Mouse (Mus musculus) A20 (cell line): ENCODE measurements around the gene Prdx5.
A peak's percentile ranks its signal among the peaks of the same experiment; 100 is the strongest.

ENCODE experiments used
- DNase-seq: peaks from one replicate; pipeline ENCODE4 v3.0.0-alpha.2; 2011; ENCODE audit warnings: low read depth, low spot score

The Prdx5 gene

DNA sequence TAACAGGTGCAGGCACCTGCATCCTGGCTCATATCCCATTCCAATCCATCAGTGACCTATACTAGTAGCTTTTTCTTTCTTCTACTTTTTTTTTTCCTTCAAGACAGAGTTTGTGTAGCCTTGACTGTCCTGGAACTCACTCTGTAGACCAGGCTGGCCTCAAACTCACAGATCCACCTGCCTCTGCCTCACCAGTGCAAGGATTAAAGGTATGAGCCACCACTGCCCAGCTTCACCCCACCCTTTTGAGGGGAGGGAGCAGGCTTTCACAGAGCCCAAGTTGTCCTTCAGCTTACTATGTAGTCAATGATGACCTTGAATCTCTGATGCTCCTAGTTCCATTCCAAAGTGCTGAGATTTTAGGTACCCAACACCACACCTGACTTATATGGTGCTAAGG lies 9.5 kb upstream of the Prdx5 start:
- no peak for DNase-seq

DNA sequence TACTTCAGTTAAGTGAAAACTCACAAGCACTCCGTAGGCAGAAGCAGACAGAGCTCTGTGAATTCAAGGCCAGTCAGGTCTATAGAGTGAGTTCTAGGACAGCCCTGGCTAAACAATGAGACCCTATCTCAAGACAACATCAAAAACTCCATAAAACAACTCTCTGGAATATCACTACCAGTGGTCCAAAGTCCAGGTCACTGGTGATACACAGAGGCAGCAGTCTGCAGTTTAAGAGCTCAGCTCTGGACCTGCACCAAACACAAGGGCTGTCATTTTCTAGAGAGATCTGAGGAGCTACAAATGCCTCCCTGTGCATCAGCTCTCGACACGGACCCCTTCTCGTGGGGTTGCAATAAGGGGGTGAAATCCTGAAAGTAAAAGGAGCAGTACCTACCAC lies 8.4 kb upstream of the Prdx5 start:
- DNase-seq, result no peak

DNA sequence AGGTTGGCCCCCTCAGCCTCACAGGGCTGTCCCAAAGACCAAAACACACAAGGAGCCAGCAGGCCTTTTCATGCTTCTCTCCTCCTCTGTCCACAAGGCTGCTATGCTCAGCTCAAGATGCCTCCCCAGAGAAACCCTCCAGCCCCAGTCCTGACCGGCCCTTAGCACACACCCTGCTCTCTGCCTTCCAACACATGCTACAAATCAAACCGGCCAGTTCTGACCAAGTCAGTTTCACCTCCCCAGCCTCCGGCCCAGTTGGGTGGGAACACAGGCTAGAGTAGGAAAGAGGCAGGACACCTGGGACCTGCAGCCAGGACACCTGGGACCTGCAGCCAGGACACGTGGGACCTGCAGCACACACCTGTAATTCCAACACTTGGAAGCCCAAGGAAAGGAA lies 6.6 kb upstream of the Prdx5 start:
- DNase-seq, result no peak

DNA sequence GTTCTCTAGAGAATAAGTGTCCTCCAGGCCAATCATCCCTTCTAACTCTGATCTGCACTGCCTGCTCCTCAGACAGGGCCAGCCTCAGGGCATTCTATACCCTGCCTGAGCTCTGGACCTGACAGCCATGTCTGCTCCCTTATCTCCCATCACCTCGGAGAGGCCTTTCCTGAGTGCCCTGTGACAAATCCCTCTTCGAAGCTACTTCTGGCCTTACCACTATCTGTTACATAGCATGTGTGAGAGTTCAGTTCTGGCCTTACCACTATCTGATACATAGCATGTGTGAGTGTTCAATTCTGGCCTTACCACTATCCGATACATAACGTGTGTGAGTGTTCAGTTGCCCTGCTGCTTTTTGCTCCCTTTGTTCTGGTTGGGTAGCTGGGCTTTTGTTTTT lies 5.4 kb upstream of the Prdx5 start:
- no peak for DNase-seq

DNA sequence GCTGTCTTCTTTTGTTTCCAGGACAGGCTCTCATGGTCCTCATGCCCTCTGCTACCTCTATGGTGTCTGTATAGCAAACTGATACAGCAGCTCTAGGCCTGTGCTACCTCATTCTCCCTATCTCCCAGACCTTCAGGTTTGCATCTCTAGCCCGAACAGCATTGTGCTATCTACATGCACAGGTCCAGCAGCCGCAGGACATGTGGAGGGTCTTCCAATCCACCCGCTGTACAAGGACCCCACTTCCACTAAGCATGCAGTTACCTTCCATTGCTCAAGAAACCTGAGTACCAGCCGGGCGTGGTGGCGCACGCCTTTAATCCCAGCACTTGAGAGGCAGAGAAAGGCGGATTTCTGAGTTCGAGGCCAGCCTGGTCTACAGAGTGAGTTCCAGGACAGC lies 4.6 kb upstream of the Prdx5 start:
- DNase-seq, result no peak

DNA sequence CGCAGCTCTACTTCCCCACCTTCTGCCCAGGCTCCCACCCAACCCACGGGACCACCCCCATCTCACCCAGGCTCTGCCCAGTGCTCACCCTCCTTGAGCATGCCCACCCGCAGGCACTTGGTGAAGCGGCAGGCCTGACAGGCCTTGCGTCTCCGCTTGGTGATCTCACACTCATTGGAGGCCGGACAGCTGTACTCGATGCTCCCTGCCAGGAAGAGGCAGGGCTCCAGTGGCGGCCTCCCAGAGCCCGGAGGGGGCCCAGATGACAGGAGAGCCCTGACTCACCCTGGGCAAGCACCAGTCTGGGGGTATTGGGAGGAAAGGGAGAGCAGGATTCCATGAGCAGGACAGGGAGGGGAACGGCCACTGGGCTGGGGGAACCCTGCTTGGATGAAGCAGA lies 4.1 kb upstream of the Prdx5 start:
- no peak for DNase-seq

DNA sequence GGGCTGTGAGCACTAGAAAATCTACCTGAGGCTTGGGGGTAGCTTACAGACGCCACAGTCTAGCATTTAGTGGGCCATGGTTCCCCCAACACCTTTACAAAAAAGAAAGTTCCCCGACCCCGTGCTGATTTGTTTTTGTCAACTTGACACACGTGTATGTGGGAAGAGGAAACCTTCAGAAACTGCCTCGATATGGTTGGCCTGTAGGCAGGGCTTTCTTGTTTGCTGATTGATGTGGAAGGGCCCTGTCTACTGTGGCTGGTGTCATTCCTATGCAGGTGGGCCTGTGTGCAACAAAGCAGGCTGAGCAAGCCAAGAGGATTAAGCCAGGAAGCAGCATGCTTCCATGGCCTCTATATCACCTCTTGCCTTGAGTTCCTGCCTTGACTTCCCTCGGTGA lies 3.1 kb upstream of the Prdx5 start:
- no peak for DNase-seq

DNA sequence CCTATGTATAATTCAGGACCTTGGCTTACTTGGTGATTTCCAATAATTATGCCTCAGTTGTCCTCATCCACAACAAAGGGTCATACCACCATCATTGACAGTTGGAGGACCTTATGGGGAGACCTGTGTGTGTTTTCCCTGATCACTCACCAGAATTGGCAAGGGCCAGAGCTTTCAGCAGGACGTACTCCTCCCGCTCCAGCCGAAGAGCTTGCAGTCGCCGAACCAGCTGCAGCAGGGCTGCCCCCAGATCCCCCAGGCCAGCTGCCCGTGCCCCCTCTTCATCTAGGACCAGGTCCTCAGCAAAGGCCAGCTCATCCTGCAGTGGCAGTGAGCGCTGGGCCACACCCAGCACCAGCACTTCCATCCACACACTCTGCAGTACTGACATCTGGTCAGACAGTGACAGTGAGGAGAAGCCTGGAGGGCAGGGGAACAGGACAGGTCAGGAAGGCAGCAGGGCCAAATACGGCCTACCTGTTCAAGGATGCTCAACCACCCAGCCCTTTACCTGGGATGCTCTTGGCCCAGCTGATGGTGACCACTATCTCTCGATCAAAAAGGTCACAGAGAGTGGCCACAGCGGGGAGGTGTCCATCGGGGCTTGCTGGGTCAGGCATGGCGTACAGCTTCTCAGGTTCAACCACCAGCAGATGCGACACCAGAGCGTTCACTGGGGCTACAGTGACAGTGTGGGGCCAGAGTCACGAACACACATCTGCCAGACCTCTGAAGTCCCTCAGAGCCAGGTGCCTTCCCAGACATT lies 2.5 kb upstream of the Prdx5 start:
- DNase-seq, result no peak

DNA sequence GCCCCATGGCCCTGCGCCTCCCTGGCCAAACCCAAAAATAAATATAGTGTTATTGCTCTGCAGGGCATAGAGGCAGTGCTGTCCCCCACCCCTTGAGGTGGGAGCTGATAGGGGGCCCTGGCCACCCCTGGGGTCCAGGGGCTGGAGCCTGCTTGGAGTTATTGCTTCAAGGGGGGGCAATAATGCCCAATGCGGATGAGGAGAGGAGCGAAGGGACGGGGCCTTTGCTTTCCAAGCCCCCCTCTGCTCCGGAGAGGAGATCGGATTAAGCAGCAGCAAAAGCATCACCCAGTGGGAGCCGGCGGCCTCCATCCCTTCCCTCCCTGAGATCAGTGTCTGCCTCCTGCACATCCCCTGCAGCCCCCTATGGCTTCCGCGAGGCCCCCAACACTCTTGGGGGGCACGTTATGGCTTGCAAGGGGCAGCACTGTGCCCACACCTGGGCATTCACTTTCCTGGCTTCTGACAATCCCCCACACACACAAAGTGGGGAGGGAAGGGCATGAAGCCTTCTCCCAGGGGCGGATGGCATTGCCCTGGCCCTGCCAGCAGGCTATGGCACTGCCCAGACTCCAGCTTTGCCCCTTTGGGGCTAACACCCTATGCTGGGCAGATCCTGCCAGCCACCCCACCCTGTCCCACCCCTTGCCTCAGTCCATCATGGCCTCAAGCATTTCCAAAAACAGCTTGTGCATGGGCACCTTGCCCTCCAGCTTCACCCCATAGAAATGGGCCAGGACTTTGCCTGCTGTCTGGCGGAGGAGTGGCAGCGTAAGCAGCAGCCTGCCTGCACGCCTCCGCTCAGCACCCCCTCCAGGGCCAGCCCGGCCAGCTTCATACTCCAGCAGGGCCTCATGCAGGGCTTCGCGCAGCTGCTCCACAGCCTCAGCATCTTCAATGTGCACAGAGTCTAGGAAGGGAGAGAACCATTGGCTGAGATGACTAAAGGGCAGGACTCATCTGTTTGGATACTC lies 1.5 kb upstream of the Prdx5 start:
- DNase-seq, result no peak

DNA sequence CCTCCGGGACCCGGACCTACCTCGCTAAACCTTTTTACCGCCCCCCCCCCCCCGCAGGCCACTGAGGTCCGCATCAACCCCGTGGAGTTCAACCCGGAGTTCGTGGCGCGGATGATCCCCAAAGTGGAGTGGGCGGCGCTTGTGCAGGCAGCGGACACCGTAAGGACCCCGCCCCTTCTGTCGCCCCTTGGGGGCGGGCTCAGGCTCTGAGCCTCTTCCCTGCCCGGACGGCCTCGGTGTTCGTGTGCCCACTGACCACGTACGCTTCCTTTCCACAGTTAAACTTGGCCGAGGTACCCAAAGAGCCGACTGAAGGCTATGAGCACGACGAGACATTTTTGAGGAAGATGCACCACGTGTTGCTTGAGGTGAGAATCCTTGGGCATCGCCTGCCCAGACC lies 400 bp upstream of the Prdx5 start:
- peak; percentile 81 for DNase-seq

DNA sequence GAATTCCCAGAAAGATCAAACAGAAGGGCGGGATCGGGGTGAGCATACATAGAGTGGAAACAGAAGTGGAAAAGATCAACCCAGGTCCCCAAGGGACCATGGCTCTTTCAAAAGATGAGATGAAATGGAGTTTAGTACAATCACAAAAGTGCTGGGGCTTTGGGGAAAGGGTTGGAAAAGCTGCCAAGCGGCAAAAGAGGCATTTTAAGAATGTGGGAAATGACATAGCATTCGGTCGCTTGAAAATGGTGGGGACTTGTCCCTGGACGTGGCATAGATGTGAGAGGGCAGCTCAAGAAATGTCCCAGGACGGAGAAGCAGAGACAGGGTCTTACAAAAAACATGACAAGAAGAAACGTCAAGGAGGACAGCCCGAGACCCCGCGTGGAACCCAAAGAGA lies 885 bp downstream of the Prdx5 start:
- DNase-seq, result no peak

DNA sequence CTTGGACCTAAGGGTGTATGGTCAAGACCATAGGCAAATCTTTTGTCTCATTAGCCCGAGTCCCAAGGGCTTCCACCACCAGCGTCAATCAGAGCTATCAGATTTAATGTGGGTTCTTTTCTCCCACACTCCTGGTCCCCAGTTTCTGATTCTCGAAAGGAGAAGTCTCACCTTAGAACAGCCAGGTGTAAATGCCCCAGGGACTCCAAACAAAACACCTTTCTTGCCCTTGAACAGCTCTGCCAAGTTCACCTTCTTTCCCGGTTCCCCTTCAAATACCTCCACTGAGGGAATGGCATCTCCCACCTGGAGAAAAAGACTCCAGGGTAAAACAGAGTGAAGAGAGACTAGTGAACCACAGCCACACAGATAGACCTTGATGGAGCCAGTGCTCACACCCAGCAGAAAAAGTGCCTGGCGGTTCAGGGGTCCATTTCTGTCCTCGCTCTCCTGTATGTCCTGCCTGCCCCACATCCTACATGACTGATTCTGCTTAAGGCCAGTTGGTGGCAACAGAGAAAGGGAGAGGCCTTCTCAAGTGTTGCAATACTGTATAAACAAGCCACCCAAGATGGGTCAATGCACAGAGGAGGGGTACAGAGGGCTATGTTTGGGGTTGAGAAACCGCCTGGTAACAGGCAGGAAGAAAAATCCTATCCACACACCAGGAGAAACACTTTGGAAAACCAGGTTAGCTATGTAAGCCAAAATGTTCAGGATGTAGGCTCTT lies 1.9 kb downstream of the Prdx5 start:
- peak; percentile 30 for DNase-seq

DNA sequence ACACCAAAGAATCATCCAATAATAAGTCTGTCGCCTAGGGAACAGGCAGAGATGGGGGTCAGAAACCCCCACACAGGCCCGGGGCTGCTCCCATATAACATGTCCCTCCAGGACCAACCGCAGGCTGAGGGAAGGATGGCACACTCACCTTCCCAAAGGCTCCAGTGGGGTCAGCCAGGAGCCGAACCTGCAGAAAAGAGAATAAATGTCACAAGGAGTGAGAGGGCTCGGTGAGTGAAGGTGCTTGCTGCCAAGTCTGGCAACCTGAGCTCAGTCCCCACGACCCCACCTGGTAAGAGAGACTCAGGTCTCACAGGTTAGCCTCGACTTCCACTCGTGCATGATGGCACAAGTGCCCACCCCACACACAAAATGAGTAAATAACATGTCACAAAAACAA lies 2.8 kb downstream of the Prdx5 start:
- no peak for DNase-seq

DNA sequence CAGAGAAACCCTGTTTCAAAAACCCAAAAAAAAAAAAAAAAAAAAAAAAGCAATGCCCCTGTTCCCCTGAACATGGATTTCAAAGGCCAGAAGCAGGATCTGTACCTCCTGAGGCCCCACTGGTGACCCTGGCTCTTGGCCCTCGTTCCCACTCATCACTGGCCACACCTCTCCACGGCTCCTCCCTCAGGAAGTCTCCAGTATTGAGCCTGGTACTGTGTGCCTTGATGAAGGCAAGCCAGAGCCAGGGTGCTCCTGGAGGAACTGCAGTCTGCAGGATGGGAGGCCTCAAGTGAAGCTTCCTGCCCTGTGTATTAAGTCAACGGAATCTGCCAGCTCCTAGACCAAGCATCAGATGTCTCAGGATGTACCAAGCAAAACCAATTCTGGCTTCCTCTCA lies 3.7 kb downstream of the Prdx5 start:
- no peak for DNase-seq

DNA sequence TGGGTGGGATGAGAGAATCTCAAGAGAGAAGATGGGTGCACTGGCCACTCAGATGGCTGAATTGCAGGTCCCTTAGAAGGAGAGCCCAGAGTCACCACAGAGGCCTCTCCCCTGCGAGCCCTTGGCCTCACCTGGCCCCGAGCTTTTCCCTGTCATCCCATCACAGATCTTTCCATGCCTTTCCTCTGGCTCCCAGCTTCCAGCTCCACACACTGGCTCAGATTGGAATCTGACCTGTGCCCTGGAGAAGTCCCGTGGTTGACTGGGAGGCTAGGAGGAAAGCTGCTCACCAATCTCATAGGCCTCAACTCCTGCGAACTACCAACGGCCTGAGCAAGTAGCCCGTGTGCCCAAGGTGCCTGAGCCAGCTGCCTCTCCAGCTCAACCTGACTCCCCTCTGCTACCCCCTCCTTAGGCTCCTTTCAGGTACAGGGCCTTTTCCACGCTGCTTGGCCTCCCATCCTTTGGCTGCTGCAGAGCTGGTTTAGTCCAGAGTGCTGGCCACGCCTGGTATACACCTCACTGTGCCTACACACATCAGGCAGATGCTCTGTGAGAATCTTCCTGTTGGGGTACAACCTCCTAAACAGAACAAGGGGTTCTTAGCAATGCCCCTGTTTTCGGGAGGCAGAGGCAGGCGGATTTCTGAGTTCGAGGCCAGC lies 4.3 kb downstream of the Prdx5 start:
- no peak for DNase-seq

DNA sequence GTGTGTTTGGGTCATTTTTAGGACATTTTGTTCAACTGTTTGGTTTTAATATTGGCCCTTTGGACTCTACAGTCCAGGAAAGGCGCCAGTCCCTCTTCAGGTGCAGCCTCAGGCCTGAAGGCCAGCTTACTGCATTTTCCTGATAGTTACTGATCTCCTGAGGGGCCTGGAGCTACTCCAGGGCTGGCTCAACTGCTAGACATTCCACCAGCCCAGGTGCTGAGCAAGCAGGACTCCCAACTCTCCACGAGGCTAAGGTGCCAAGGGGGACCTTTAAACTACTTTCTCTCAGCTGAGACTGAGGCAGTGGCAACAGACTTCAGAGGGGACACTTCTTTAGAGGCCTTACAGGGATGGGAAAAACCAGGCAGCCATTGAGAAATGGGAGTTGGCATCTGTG lies 5.1 kb downstream of the Prdx5 start:
- DNase-seq, result no peak

DNA sequence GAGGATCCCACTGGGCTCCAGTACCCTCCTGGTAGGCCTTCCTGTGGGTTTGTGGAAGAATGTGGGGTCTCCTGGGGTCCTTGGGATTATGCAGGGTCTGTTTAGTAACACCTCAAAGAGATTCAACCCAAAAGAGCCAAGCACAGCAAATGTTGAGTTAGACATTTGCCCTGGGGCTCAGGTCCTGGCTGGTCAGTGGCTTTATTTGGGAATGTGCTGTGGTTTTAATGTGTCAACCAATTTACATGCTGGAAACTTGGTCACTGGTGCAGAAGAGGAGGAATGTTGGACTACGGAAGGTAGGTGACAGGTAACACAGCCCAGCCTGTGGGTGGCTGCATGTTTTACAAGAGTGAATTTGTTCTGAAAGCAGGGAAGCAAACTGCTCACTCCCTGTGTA lies 6.9 kb downstream of the Prdx5 start:
- no peak for DNase-seq

DNA sequence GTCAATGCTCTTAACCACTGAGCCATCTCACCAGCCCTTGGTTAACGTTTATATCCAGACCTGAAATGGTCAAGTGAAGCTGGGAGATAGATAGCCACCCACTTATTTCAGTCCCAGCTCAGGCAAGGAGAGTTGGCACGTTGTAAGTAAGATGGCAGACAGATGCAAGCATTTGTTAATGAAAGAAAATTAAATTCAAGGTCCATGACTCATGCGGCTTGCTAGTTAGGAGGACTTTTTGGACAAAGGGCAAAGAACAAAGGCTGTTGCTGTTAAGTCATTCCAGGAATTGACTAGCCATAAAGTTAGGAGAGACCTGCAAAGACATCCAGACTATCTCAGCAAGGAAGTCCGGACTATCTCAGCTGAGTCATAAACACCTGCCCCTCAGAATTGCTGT lies 10.3 kb downstream of the Prdx5 start:
- DNase-seq, result no peak

DNA sequence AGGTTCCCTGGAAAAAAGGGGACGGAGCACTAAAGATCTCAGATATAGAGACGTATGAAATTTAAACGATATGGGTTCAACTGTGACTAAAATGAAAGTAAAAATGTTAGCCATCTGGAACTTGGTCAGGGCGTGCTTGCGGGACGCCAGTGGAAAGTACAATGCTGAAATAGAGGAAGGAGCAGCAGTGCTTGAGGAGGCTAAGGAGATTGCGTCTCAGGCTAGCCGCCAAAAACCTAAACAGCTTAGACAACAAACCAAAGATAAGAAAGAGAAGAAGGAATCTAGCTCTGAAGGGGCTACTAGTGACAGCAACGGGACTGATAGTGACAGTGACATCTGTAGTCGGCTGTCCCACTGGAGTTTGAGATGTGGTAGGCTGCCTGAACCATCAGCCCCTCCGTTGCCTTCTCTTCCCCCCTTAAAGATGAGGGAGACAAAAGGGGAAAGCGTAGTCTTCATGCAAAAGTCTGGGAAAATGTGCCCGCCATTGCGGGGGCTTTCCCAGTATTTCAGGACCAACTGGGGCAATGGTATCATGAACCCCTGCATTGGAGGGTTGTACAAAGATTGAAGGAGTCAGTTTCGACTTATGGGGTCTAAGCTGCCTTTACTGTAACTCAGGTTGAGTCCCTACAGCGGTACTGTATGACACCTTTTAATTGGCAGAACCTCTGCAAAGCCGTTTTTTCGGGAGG lies 14.1 kb downstream of the Prdx5 start:
- DNase-seq, result peak; percentile 66

DNA sequence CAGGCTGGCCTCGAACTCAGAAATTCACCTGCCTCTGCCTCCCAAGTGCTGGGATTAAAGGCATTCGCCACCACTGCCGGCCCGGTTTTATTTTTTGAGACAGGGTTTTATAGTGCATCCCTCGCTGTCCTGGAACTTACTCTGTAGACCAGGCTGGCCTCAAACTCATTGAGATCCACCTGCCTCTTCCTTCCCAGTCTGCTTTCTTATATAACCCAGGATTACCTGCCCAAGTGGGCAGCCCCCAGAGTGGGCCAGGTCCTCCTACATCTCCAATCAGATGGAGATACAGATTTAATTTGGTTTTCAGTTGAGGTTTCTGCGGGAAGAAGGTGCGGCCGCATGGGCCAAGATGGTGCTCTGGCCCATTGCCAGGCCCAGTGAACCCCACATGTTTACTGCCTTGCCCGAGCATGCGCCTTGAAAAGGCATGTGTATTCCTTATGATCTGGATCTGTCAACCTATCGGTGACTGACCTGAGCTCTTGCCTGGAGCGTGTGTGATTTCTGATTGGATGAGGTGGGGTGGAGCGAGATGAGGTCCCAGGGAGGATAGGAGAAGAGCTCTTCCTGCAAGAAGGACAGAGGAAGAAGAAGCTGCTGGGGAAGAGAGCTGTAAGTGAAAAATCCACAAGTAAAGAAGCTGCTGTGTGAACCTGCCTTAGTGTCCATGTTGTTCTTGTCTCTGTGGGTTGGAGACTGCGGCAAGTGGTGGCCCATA lies 16.0 kb downstream of the Prdx5 start:
- DNase-seq, result no peak
